Mouse (Mus musculus): Measurements from ENCODE around the gene Tulp1.
"Not testable (repeated sequence)": the region's sequence is repeated elsewhere in the genome, so short reads cannot be mapped to it uniquely, and the experiment has no call there.

The Tulp1 gene

GRCm38 (mm10) chr17:28363507-28363906 is 1.5 kb downstream of the Tulp1 start:
- DNase-seq: no peak

GRCm38 (mm10) chr17:28362653-28363292 is 2.2 kb downstream of the Tulp1 start:
- DNase-seq: no peak

GRCm38 (mm10) chr17:28361921-28362652 is 2.9 kb downstream of the Tulp1 start:
- no peak for DNase-seq

GRCm38 (mm10) chr17:28360531-28361277 is 4.3 kb downstream of the Tulp1 start:
- DNase-seq: no peak

- not testable (repeated sequence) for DNase-seq
Measured at GRCm38 (mm10) chr17:28358576-28359261, 6.3 kb downstream of the Tulp1 start.

- DNase-seq: no peak
Measured at GRCm38 (mm10) chr17:28355871-28356270, 9.2 kb downstream of the Tulp1 start.

GRCm38 (mm10) chr17:28352018-28352417 is 13.0 kb downstream of the Tulp1 start:
- no peak for DNase-seq

- no peak for DNase-seq
Measured at GRCm38 (mm10) chr17:28351353-28351890, 13.6 kb downstream of the Tulp1 start.

GRCm38 (mm10) chr17:28350466-28351352 is 14.3 kb downstream of the Tulp1 start, which contains the start of gene Tead3:
Gene Tead3 (minus strand): TSS chr17:28350817.
- no peak for DNase-seq

GRCm38 (mm10) chr17:28349901-28350465 is 15.0 kb downstream of the Tulp1 start:
- DNase-seq: no peak

- DNase-seq: no peak
Measured at GRCm38 (mm10) chr17:28349264-28349880, 15.7 kb downstream of the Tulp1 start.

- no peak for DNase-seq
Measured at GRCm38 (mm10) chr17:28348211-28348610, 16.8 kb downstream of the Tulp1 start.

- no peak for DNase-seq
Measured at GRCm38 (mm10) chr17:28347327-28347726, 17.7 kb downstream of the Tulp1 start.

GRCm38 (mm10) chr17:28345882-28346281 is 19.1 kb downstream of the Tulp1 start:
- no peak for DNase-seq

GRCm38 (mm10) chr17:28345271-28345721 is 19.7 kb downstream of the Tulp1 start:
- no peak for DNase-seq

- DNase-seq: no peak
Measured at GRCm38 (mm10) chr17:28344670-28345069, 20.4 kb downstream of the Tulp1 start.

GRCm38 (mm10) chr17:28344050-28344607 is 20.9 kb downstream of the Tulp1 start:
- DNase-seq: no peak

GRCm38 (mm10) chr17:28341091-28341490 is 23.9 kb downstream of the Tulp1 start:
- no peak for DNase-seq

- DNase-seq: no peak
Measured at GRCm38 (mm10) chr17:28340578-28340977, 24.4 kb downstream of the Tulp1 start.

GRCm38 (mm10) chr17:28337547-28337946 is 27.5 kb downstream of the Tulp1 start:
- no peak for DNase-seq

Measured in cerebellum, adult 8-10 months (tissue).